Mouse (Mus musculus): Measurements from ENCODE around the gene Il27. TPM values are rescaled to one million over a fixed set of nuclear protein-coding genes. Genes with fewer than 3 reads are reported as not detected.

Gene Il27
- polyA plus RNA-seq, 1 experiment from 2014 or later: not detected

- 0 out of 2 replicates have a peak overlapping the region, but pooled peaks have one; percentile 7 for H3K9ac ChIP-seq
- 0 out of 2 replicates have a peak overlapping the region, but pooled peaks have one; percentile 11 for H3K4me3 ChIP-seq
- ATAC-seq (ENCODE audit: insufficient number of reproducible peaks, insufficient read depth, low FRiP score, low TSS enrichment, low read depth): no peak
- peak overlapping the region; percentile 88 for H3K4me2 ChIP-seq
- H3K27me3 ChIP-seq: peaks cover 18% of the 10 kb centered on the region
- 84% methylated on average over 6 of the region's 6 CpGs for WGBS
- peaks cover 27% of the 10 kb centered on the region for H3K36me3 ChIP-seq
- H3K27ac ChIP-seq: no peak overlapping the region
- peaks cover 16% of the 10 kb centered on the region for H3K4me1 ChIP-seq
- H3K9me3 ChIP-seq: no peaks in the 10 kb centered on the region
Measured at GRCm38 (mm10) chr7:126581661-126582060, 13.1 kb downstream of the Il27 start.

GRCm38 (mm10) chr7:126579172-126579571 lies 15.6 kb downstream of the Il27 start:
- WGBS: 58% methylated on average over 8 of the region's 8 CpGs
- 0 out of 2 replicates have a peak, but pooled peaks cover 2% of the 10 kb centered on the region for H3K27me3 ChIP-seq
- H3K36me3 ChIP-seq: peaks cover 39% of the 10 kb centered on the region
- ATAC-seq (ENCODE audit: insufficient number of reproducible peaks, insufficient read depth, low FRiP score, low TSS enrichment, low read depth): no peak
- no peak overlapping the region for H3K27ac ChIP-seq
- no peak overlapping the region for H3K4me2 ChIP-seq
- no peak overlapping the region for H3K9ac ChIP-seq
- H3K4me1 ChIP-seq: peaks cover 16% of the 10 kb centered on the region
- H3K4me3 ChIP-seq: no peak overlapping the region
- no peaks in the 10 kb centered on the region for H3K9me3 ChIP-seq

- ATAC-seq (ENCODE audit: insufficient number of reproducible peaks, insufficient read depth, low FRiP score, low TSS enrichment, low read depth): no peak
- no peak overlapping the region for H3K27ac ChIP-seq
- H3K27me3 ChIP-seq: no peaks in the 10 kb centered on the region
- WGBS: 50% methylated on average over 8 of the region's 8 CpGs
- no peak overlapping the region for H3K4me2 ChIP-seq
- H3K9ac ChIP-seq: no peak overlapping the region
- H3K4me1 ChIP-seq: peaks cover 9% of the 10 kb centered on the region
- no peaks in the 10 kb centered on the region for H3K9me3 ChIP-seq
- no peak overlapping the region for H3K4me3 ChIP-seq
- H3K36me3 ChIP-seq: peaks cover 53% of the 10 kb centered on the region
Measured at GRCm38 (mm10) chr7:126576946-126577345, 17.8 kb downstream of the Il27 start.

GRCm38 (mm10) chr7:126566094-126566765 lies 28.5 kb downstream of the Il27 start, which contains the start of gene Eif3c:
TSS of gene Eif3c (minus strand) at chr7:126566411.
- H3K4me2 ChIP-seq: peak within 1 kb of the TSS; percentile 71
- ATAC-seq (ENCODE audit: insufficient number of reproducible peaks, insufficient read depth, low FRiP score, low TSS enrichment, low read depth): peak; percentile 90
- peak within 1 kb of the TSS; percentile 90 for H3K9ac ChIP-seq
- no peaks in the 10 kb centered on the region for H3K27me3 ChIP-seq
- H3K27ac ChIP-seq: peak within 1 kb of the TSS; percentile 83
- H3K4me1 ChIP-seq: peaks cover 5% of the 10 kb centered on the region
- H3K36me3 ChIP-seq: peaks cover 35% of the 10 kb centered on the region
- peak within 1 kb of the TSS; percentile 96 for H3K4me3 ChIP-seq
- H3K9me3 ChIP-seq: no peaks in the 10 kb centered on the region
- under 1% methylated on average over 46 of the region's 46 CpGs for WGBS

DNA sequence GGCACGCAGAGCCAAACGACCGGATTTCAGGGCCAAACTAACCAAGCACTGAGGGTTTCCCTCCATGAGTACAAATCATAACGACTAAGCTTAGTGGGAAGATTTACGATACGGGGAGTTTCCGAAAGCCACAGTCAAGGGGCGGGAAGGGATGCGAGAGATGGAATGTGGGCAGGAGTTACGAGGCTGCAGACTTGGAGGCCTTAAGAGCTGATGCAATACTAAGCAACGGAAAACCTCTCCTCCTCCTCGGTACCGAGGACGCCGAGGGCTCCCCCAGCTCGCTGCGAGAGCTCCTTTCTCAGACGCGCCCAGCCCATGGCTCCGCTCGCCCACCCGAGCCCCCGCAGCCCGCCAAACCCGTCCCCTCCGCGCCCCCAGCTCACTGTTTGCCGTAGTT lies 29.0 kb downstream of the Il27 start:
- ATAC-seq (ENCODE audit: insufficient number of reproducible peaks, insufficient read depth, low FRiP score, low TSS enrichment, low read depth): no peak
- Histone ChIP-seq H3K36me3 (peaks cover 40% of the 10 kb centered on the region), H3K27ac (peak overlapping the region; percentile 83), H3K9me3 (no peaks in the 10 kb centered on the region), H3K27me3 (no peaks in the 10 kb centered on the region), H3K9ac (peak overlapping the region; percentile 90), H3K4me3 (peak overlapping the region; percentile 96), H3K4me2 (peak overlapping the region; percentile 71), H3K4me1 (peaks cover 5% of the 10 kb centered on the region)
- under 1% methylated on average over 28 of the region's 28 CpGs for WGBS

- Histone ChIP-seq H3K9ac (no peak overlapping the region), H3K9me3 (no peaks in the 10 kb centered on the region), H3K4me1 (no peaks in the 10 kb centered on the region), H3K36me3 (peaks cover 95% of the 10 kb centered on the region), H3K27me3 (no peaks in the 10 kb centered on the region), H3K4me3 (no peak overlapping the region), H3K4me2 (no peak overlapping the region), H3K27ac (no peak overlapping the region)
- no peak for ATAC-seq (ENCODE audit: insufficient number of reproducible peaks, insufficient read depth, low FRiP score, low TSS enrichment, low read depth)
- WGBS: 92% methylated on average over 5 of the region's 5 CpGs
Measured at GRCm38 (mm10) chr7:126556635-126557034, 38.1 kb downstream of the Il27 start.

GRCm38 (mm10) chr7:126554796-126555195 lies 39.9 kb downstream of the Il27 start:
- Histone ChIP-seq H3K4me3 (no peak overlapping the region), H3K4me2 (no peak overlapping the region), H3K9ac (no peak overlapping the region), H3K4me1 (no peaks in the 10 kb centered on the region), H3K27ac (no peak overlapping the region), H3K36me3 (peaks cover 97% of the 10 kb centered on the region), H3K9me3 (no peaks in the 10 kb centered on the region), H3K27me3 (no peaks in the 10 kb centered on the region)
- 93% methylated on average over 1 of the region's 1 CpGs for WGBS
- no peak for ATAC-seq (ENCODE audit: insufficient number of reproducible peaks, insufficient read depth, low FRiP score, low TSS enrichment, low read depth)

DNA sequence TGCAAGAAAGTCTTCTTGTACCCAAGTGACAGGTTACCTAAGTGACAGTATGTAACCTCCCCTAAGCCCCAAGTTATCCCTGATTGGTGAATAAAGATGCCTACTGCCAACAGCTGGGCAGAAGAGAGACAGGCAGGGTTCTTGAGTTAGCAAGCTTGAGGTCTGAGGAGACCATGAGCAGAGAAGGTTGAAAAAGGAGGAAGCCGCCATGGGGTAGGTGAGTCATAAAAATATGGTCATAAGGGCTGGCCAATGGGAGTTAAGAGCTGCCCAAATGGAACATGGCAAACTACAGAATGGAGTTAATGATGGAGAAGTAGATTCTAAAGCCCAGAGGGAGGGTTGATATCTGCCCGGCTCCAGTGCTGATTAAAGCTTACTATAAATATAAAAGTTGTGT lies 49.1 kb downstream of the Il27 start:
- H3K4me2 ChIP-seq: no peak overlapping the region
- H3K4me3 ChIP-seq: no peak overlapping the region
- no peak overlapping the region for H3K9ac ChIP-seq
- ATAC-seq (ENCODE audit: insufficient number of reproducible peaks, insufficient read depth, low FRiP score, low TSS enrichment, low read depth): no peak
- H3K9me3 ChIP-seq: no peaks in the 10 kb centered on the region
- H3K27ac ChIP-seq: no peak overlapping the region
- 89% methylated on average over 2 of the region's 2 CpGs for WGBS
- peaks cover 70% of the 10 kb centered on the region for H3K36me3 ChIP-seq
- no peaks in the 10 kb centered on the region for H3K4me1 ChIP-seq
- no peaks in the 10 kb centered on the region for H3K27me3 ChIP-seq

- no peak overlapping the region for H3K9ac ChIP-seq
- 82% methylated on average over 1 of the region's 1 CpGs for WGBS
- H3K4me2 ChIP-seq: no peak overlapping the region
- no peak overlapping the region for H3K4me3 ChIP-seq
- H3K27me3 ChIP-seq: peaks cover 6% of the 10 kb centered on the region
- no peaks in the 10 kb centered on the region for H3K4me1 ChIP-seq
- no peak overlapping the region for H3K27ac ChIP-seq
- no peaks in the 10 kb centered on the region for H3K9me3 ChIP-seq
- H3K36me3 ChIP-seq: peaks cover 31% of the 10 kb centered on the region
- ATAC-seq (ENCODE audit: insufficient number of reproducible peaks, insufficient read depth, low FRiP score, low TSS enrichment, low read depth): no peak
Measured at GRCm38 (mm10) chr7:126541661-126542060, 53.1 kb downstream of the Il27 start.

Small RNAs within 50 kb of the gene (microRNA-seq; reads per million reads assigned to microRNA genes)
- gene Mir7059: 1.8 reads per million, percentile 3 among the genes with 10 or more reads in this experiment

Other genes starting within 250 kb of the Il27 start
- gene Lat, start 225.4 kb downstream of the Il27 start, polyA plus RNA-seq (2015; fragmentation: Nextera tagmentation; extraction: Ambion mirVana): 2.7 and 4.6 TPM in 2 replicates
- gene Spns1, start 217.5 kb downstream of the Il27 start, polyA plus RNA-seq (2015; fragmentation: Nextera tagmentation; extraction: Ambion mirVana): 62.0 and 63.5 TPM in 2 replicates
- 2.9 and 3.1 TPM in 2 replicates for gene Nfatc2ip, start 198.2 kb downstream of the Il27 start, polyA plus RNA-seq (2015; fragmentation: Nextera tagmentation; extraction: Ambion mirVana)
- 0.37 TPM in 1 of 2 replicates, not detected in the other for gene Cd19, start 180.1 kb downstream of the Il27 start, polyA plus RNA-seq (2015; fragmentation: Nextera tagmentation; extraction: Ambion mirVana)
- gene Rabep2, start 166.2 kb downstream of the Il27 start, polyA plus RNA-seq (2015; fragmentation: Nextera tagmentation; extraction: Ambion mirVana): 30.8 and 34.0 TPM in 2 replicates
- 7.9 and 11.5 TPM in 2 replicates for gene Atp2a1, start 131.8 kb downstream of the Il27 start, polyA plus RNA-seq (2015; fragmentation: Nextera tagmentation; extraction: Ambion mirVana)
- gene Sh2b1, start 119.5 kb downstream of the Il27 start, polyA plus RNA-seq (2015; fragmentation: Nextera tagmentation; extraction: Ambion mirVana): 53.4 and 57.8 TPM in 2 replicates
- gene Tufm, start 107.6 kb downstream of the Il27 start, polyA plus RNA-seq (2015; fragmentation: Nextera tagmentation; extraction: Ambion mirVana): 129 and 131 TPM in 2 replicates
- gene Atxn2l, start 91.5 kb downstream of the Il27 start, polyA plus RNA-seq (2015; fragmentation: Nextera tagmentation; extraction: Ambion mirVana): 54.0 and 56.8 TPM in 2 replicates
- gene Eif3c, start 28.5 kb downstream of the Il27 start, polyA plus RNA-seq (2015; fragmentation: Nextera tagmentation; extraction: Ambion mirVana): 199 and 205 TPM in 2 replicates
- gene Apobr, start 10.0 kb downstream of the Il27 start, polyA plus RNA-seq (2015; fragmentation: Nextera tagmentation; extraction: Ambion mirVana): 0.59 and 0.65 TPM in 2 replicates
- gene Cln3, start 9.1 kb downstream of the Il27 start, polyA plus RNA-seq (2015; fragmentation: Nextera tagmentation; extraction: Ambion mirVana): 34.0 and 37.9 TPM in 2 replicates
- 5.5 and 6.1 TPM in 2 replicates for gene Nupr1, start 35.9 kb upstream of the Il27 start, polyA plus RNA-seq (2015; fragmentation: Nextera tagmentation; extraction: Ambion mirVana)
- gene Sgf29, start 54.4 kb upstream of the Il27 start, polyA plus RNA-seq (2015; fragmentation: Nextera tagmentation; extraction: Ambion mirVana): 48.9 and 62.9 TPM in 2 replicates
- gene Sult1a1, start 81.5 kb upstream of the Il27 start, polyA plus RNA-seq (2015; fragmentation: Nextera tagmentation; extraction: Ambion mirVana): 4.3 and 4.4 TPM in 2 replicates
- gene Bola2, start 100.5 kb upstream of the Il27 start, polyA plus RNA-seq (2015; fragmentation: Nextera tagmentation; extraction: Ambion mirVana): 105 and 139 TPM in 2 replicates
- 14.0 and 15.0 TPM in 2 replicates for gene Slx1b, start 100.8 kb upstream of the Il27 start, polyA plus RNA-seq (2015; fragmentation: Nextera tagmentation; extraction: Ambion mirVana)
- 33.3 and 35.8 TPM in 2 replicates for gene Coro1a, start 112.8 kb upstream of the Il27 start, polyA plus RNA-seq (2015; fragmentation: Nextera tagmentation; extraction: Ambion mirVana)
- gene Mapk3, start 164.7 kb upstream of the Il27 start, polyA plus RNA-seq (2015; fragmentation: Nextera tagmentation; extraction: Ambion mirVana): 56.7 and 56.9 TPM in 2 replicates
- gene Gdpd3, start 171.4 kb upstream of the Il27 start, polyA plus RNA-seq (2015; fragmentation: Nextera tagmentation; extraction: Ambion mirVana): 1.6 and 3.1 TPM in 2 replicates
- 104 and 112 TPM in 2 replicates for gene Ypel3, start 182.0 kb upstream of the Il27 start, polyA plus RNA-seq (2015; fragmentation: Nextera tagmentation; extraction: Ambion mirVana)
- 0.27 and 0.59 TPM in 2 replicates for gene Tbx6, start 186.5 kb upstream of the Il27 start, polyA plus RNA-seq (2015; fragmentation: Nextera tagmentation; extraction: Ambion mirVana)
- gene Ppp4c, start 197.6 kb upstream of the Il27 start, polyA plus RNA-seq (2015; fragmentation: Nextera tagmentation; extraction: Ambion mirVana): 300 and 311 TPM in 2 replicates
- gene Fam57b, start 202.7 kb upstream of the Il27 start, polyA plus RNA-seq (2015; fragmentation: Nextera tagmentation; extraction: Ambion mirVana): 0.45 and 0.70 TPM in 2 replicates
- not detected in 2 replicates for gene 4930451I11Rik, start 236.7 kb upstream of the Il27 start, polyA plus RNA-seq (2015; fragmentation: Nextera tagmentation; extraction: Ambion mirVana)